Comparison of ENCODE assay signal across 8 mouse cellular contexts in the genomic region with DNA sequence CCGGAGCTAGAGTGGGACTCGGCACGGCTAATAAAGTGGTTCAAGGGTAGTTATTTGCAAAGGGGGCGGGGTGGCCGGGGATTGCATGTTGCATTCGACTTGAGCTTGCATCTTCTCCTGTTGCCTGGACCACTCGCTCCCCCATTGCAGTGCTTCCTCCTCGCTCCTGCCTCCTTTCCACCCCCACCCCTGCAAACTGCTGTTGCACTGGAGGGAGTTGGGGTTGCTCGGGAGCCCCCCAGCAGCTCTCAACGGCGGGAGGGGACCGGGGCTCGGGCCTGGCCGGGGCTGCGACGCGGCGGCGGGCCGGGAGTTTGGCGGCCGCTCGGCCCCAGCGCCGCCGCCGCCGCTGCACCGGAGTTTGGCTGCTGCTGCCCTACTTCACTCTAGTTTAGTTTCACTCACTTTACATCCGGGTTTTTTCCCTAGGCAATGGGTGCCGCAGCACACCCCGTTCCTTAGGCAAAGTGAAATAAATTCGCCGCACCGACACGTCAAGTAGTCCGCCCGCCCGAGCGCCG.
A peak's percentile ranks its signal among the peaks of the same experiment; 100 is the strongest.
DNase-seq lines count a peak whose midpoint lies in the region; ATAC-seq and TF ChIP-seq lines count a peak whose summit lies in the region.

No protein-coding gene starts in this region.

- ATAC-seq in forebrain, embryonic 11.5 days (replicated peaks; ENCODE audit: low FRiP score): peak; percentile 69
- peak; percentile 61 for ATAC-seq in heart, embryonic 16.5 days (replicated peaks; ENCODE audit: extremely low read depth, insufficient read depth, low FRiP score)
- peak; percentile 77 for ATAC-seq in liver, embryonic 14.5 days (ENCODE audit: insufficient read depth)
- ATAC-seq in stomach, embryonic 15.5 days (ENCODE audit: insufficient read depth, low FRiP score, low read depth): peak; percentile 66

- under 1% methylated on average over 41 of the region's 41 CpGs for WGBS in forebrain, embryonic 11.5 days
- 0% methylated on average over 41 of the region's 41 CpGs for WGBS in heart, embryonic 16.5 days
- WGBS in liver, embryonic 14.5 days (ENCODE audit: insufficient replicate concordance): 2% methylated on average over 41 of the region's 41 CpGs
- WGBS in stomach, embryonic 15.5 days: under 1% methylated on average over 41 of the region's 41 CpGs

- TF ChIP-seq EP300 in CH12.LX (IDR thresholded peaks at IDR 0.05; ENCODE audit: low read length): no peak
- TF ChIP-seq EP300 in liver, embryonic 14.5 days (IDR thresholded peaks at IDR 0.05; ENCODE audit: low read depth): no peak

- TF ChIP-seq POLR2A in CH12.LX (IDR thresholded peaks at IDR 0.05; ENCODE audit: low read depth, low read length): peak; percentile 58

- H3K36me3 ChIP-seq in CH12.LX (replicated peaks in 1 of 2; ENCODE audit: control insufficient read depth in 1 of 2, insufficient read depth in 1 of 2, low read length in 1 of 2): no peaks in the 10 kb centered on the region
- no peaks in the 10 kb centered on the region for H3K36me3 ChIP-seq in forebrain, embryonic 11.5 days (ENCODE audit: control insufficient read depth, insufficient read depth, low read length)
- no peaks in the 10 kb centered on the region for H3K36me3 ChIP-seq in heart, embryonic 16.5 days (ENCODE audit: control insufficient read depth, insufficient read depth)
- no peaks in the 10 kb centered on the region for H3K36me3 ChIP-seq in liver, embryonic 14.5 days (replicated peaks; ENCODE audit: control insufficient read depth, insufficient read depth, low read depth)
- no peaks in the 10 kb centered on the region for H3K36me3 ChIP-seq in stomach, embryonic 15.5 days

- in situ Hi-C loops in CH12.LX (cut with MboI; ENCODE audit: low pct_ligation_motif_present, low pct_unique_long_range_greater_than_20kb, low sequenced_read_pairs): no loop called here

- peaks cover 18% of the 10 kb centered on the region for H3K79me2 ChIP-seq in CH12.LX (replicated peaks; ENCODE audit: control insufficient read depth, extremely low read depth, insufficient read depth, poor library complexity, severe bottlenecking)

- dilution Hi-C loops in CH12.LX (cut with MboI; ENCODE audit: extremely low pct_ligation_motif_present, extremely low pct_unique_long_range_greater_than_20kb, low sequenced_read_pairs): no loop called here

- no peak for TF ChIP-seq CTCF in CH12.LX (conservative IDR thresholded peaks at IDR 0.05 in 1 of 2, IDR thresholded peaks at IDR 0.05 in 1 of 2; ENCODE audit: low read depth in 2 of 2, low read length in 2 of 2)
- TF ChIP-seq CTCF in liver, embryonic 14.5 days (IDR thresholded peaks at IDR 0.05; ENCODE audit: low read depth): no peak

- H3K4me3 ChIP-seq in CH12.LX (replicated peaks in 1 of 3; ENCODE audit: low read depth in 2 of 3, low read length in 2 of 3, poor library complexity in 1 of 3): peak overlapping the region; percentile 48 to 75 (median 74)
- H3K4me3 ChIP-seq in forebrain, embryonic 11.5 days (ENCODE audit: low read depth, low read length): peak overlapping the region; percentile 87
- H3K4me3 ChIP-seq in heart, embryonic 16.5 days (ENCODE audit: low read length): peak overlapping the region; percentile 97
- H3K4me3 ChIP-seq in liver, embryonic 14.5 days (ENCODE audit: insufficient read depth in 1 of 2, low read depth in 2 of 2, low read length in 2 of 2): peak overlapping the region; percentile 65 to 79
- H3K4me3 ChIP-seq in stomach, embryonic 15.5 days (replicated peaks): peak overlapping the region; percentile 83

- no peak for TF ChIP-seq RAD21 in CH12.LX (IDR thresholded peaks at IDR 0.05; ENCODE audit: low read depth, low read length)

- DNase-seq in CH12.LX (ENCODE audit: extremely low read depth): peak; percentile 85
- DNase-seq in c-Kit-positive CD71-negative TER-119-negative erythroid progenitor cells, embryonic 14.5 days (ENCODE audit: low read depth): peak; percentile 65
- DNase-seq in forebrain, embryonic 11.5 days (ENCODE audit: low spot score): peak; percentile 88
- DNase-seq in kidney, postnatal 36 days: peak; percentile 84 to 89
- DNase-seq in liver, embryonic 14.5 days (ENCODE audit: low read depth in 3 of 3, low spot score in 3 of 3): peak; percentile 67 to 71 (median 70)
- DNase-seq in neural tube, embryonic 10.5 days (ENCODE audit: extremely low spot score, low spot score): peak; percentile 86

- peak overlapping the region; percentile 90 for H3K27ac ChIP-seq in CH12.LX (ENCODE audit: insufficient read depth, low read depth)
- H3K27ac ChIP-seq in forebrain, embryonic 11.5 days (ENCODE audit: low read depth, low read length): peak overlapping the region; percentile 100
- peak overlapping the region; percentile 99 for H3K27ac ChIP-seq in heart, embryonic 16.5 days (ENCODE audit: low read length)
- peak overlapping the region; percentile 54 for H3K27ac ChIP-seq in liver, embryonic 14.5 days
- peak overlapping the region; percentile 100 for H3K27ac ChIP-seq in stomach, embryonic 15.5 days

- no peaks in the 10 kb centered on the region for H3K9me3 ChIP-seq in CH12.LX (replicated peaks; ENCODE audit: low read length)
- H3K9me3 ChIP-seq in forebrain, embryonic 11.5 days (ENCODE audit: control insufficient read depth, low read length): no peaks in the 10 kb centered on the region
- H3K9me3 ChIP-seq in heart, embryonic 16.5 days (replicated peaks; ENCODE audit: control insufficient read depth, low read length): no peaks in the 10 kb centered on the region
- no peaks in the 10 kb centered on the region for H3K9me3 ChIP-seq in liver, embryonic 14.5 days (ENCODE audit: control insufficient read depth, low read length)
- H3K9me3 ChIP-seq in stomach, embryonic 15.5 days: no peaks in the 10 kb centered on the region

- H3K4me1 ChIP-seq in CH12.LX (ENCODE audit: control insufficient read depth in 1 of 2, insufficient read depth in 2 of 2): peaks cover 0 to 6% of the 10 kb centered on the region in 2 experiments; a peak in 1 of 4 replicates
- peaks cover 4% of the 10 kb centered on the region; the same call in 1 of the 2 replicates for H3K4me1 ChIP-seq in forebrain, embryonic 11.5 days (replicated peaks; ENCODE audit: control insufficient read depth, insufficient read depth, low read length)
- H3K4me1 ChIP-seq in heart, embryonic 16.5 days (ENCODE audit: control insufficient read depth, insufficient read depth, low read length): peaks cover 16% of the 10 kb centered on the region
- H3K4me1 ChIP-seq in liver, embryonic 14.5 days (replicated peaks; ENCODE audit: control insufficient read depth in 2 of 2, insufficient read depth in 2 of 2, low read length in 1 of 2): peaks cover 2 to 3% of the 10 kb centered on the region in 2 experiments; a peak in 2 of 4 replicates
- H3K4me1 ChIP-seq in stomach, embryonic 15.5 days: peaks cover 11% of the 10 kb centered on the region

- H3K4me2 ChIP-seq in CH12.LX (ENCODE audit: insufficient read depth, low read depth, poor library complexity, severe bottlenecking): peak overlapping the region; percentile 84
- H3K4me2 ChIP-seq in forebrain, embryonic 11.5 days (ENCODE audit: low read depth, low read length, severe bottlenecking): peak overlapping the region; percentile 88
- peak overlapping the region; percentile 82 for H3K4me2 ChIP-seq in heart, embryonic 16.5 days (ENCODE audit: low read depth, low read length)
- peak overlapping the region; percentile 95 for H3K4me2 ChIP-seq in liver, embryonic 14.5 days (ENCODE audit: low read depth)
- H3K4me2 ChIP-seq in stomach, embryonic 15.5 days: peak overlapping the region; percentile 80

- H3K9ac ChIP-seq in CH12.LX (ENCODE audit: insufficient read depth, low read depth): peak overlapping the region; percentile 99
- H3K9ac ChIP-seq in forebrain, embryonic 11.5 days (ENCODE audit: low read length): peak overlapping the region; percentile 94
- H3K9ac ChIP-seq in heart, embryonic 16.5 days (ENCODE audit: low read length): peak overlapping the region; percentile 95
- peak overlapping the region; percentile 75 for H3K9ac ChIP-seq in liver, embryonic 14.5 days (replicated peaks)
- peak overlapping the region; percentile 87 for H3K9ac ChIP-seq in stomach, embryonic 15.5 days

- no peaks in the 10 kb centered on the region for H3K27me3 ChIP-seq in CH12.LX (replicated peaks)
- H3K27me3 ChIP-seq in forebrain, embryonic 11.5 days (ENCODE audit: control insufficient read depth, insufficient read depth, low read length): no peaks in the 10 kb centered on the region
- H3K27me3 ChIP-seq in heart, embryonic 16.5 days (ENCODE audit: control insufficient read depth, insufficient read depth, low read length): no peaks in the 10 kb centered on the region
- H3K27me3 ChIP-seq in liver, embryonic 14.5 days (ENCODE audit: control insufficient read depth, insufficient read depth, low read length): no peaks in the 10 kb centered on the region; the same call in none of the 2 replicates
- no peaks in the 10 kb centered on the region for H3K27me3 ChIP-seq in stomach, embryonic 15.5 days (replicated peaks)

TF ChIP-seq in CH12.LX, 34 proteins besides CTCF, POLR2A, EP300 and RAD21 (continues in another document):
- TF ChIP-seq PAX5 (IDR thresholded peaks at IDR 0.05; ENCODE audit: low read length) (no peak), ETS1 (conservative IDR thresholded peaks at IDR 0.05; ENCODE audit: low read depth, low read length) (no peak), NRF1 (IDR thresholded peaks at IDR 0.05; ENCODE audit: low read depth, low read length) (no peak), ZMIZ1 (IDR thresholded peaks at IDR 0.05; ENCODE audit: low read depth, low read length) (no peak), MYC (IDR thresholded peaks at IDR 0.05; ENCODE audit: low read depth, low read length) (no peak), POLR2AphosphoS2 (IDR thresholded peaks at IDR 0.05; ENCODE audit: low read depth, low read length) (no peak), BHLHE40 (IDR thresholded peaks at IDR 0.05; ENCODE audit: low read depth, low read length) (no peak; the same call in 1 of the 2 replicates), MEF2A (IDR thresholded peaks at IDR 0.05; ENCODE audit: borderline replicate concordance, low read depth, low read length) (peak; percentile 44; the same call in 1 of the 2 replicates), UBTF (IDR thresholded peaks at IDR 0.05; ENCODE audit: low read depth, low read length) (no peak; the same call in 1 of the 2 replicates), ELF1 (IDR thresholded peaks at IDR 0.05; ENCODE audit: low read depth, low read length) (peak; percentile 79), TBP (conservative IDR thresholded peaks at IDR 0.05; ENCODE audit: low read depth, low read length) (peak; percentile 69; the same call in 1 of the 2 replicates), TCF12 (IDR thresholded peaks at IDR 0.05; ENCODE audit: low read depth, low read length) (peak; percentile 68), USF1 (IDR thresholded peaks at IDR 0.05; ENCODE audit: low read depth, low read length) (no peak), USF2 (conservative IDR thresholded peaks at IDR 0.05; ENCODE audit: low read depth, low read length) (no peak), ZNF384 (IDR thresholded peaks at IDR 0.05; ENCODE audit: low read depth, low read length) (no peak), SMC3 (IDR thresholded peaks at IDR 0.05; ENCODE audit: low read depth, low read length) (no peak), HCFC1 (IDR thresholded peaks at IDR 0.05; ENCODE audit: low read depth, low read length) (no peak; the same call in 1 of the 2 replicates), IRF4 (IDR thresholded peaks at IDR 0.05; ENCODE audit: low read depth, low read length) (no peak; the same call in 1 of the 2 replicates)

Comparison
In these comparisons a context has a peak if more than half of its experiments do, and no peak if none do; other contexts are left out.
1. Peak in every context shown above with its lines: DNase-seq, ATAC-seq, H3K4me3 ChIP-seq and H3K27ac ChIP-seq.